Mouse (Mus musculus) testis, adult 2 months (tissue): ENCODE results near the gene Casq2. TPM values are rescaled to one million over a fixed set of nuclear protein-coding genes. Genes with fewer than 3 reads are reported as not detected.

ENCODE experiments used
- H3K27ac ChIP-seq: fragments of 200-500 bp; 2 replicates; pipeline ENCODE4 v1.5.1; 2012; ENCODE audit warnings: low read depth, low read length; ENCODE audit not compliant: control insufficient read depth, insufficient read depth
- H3K27me3 ChIP-seq: fragments of 200-500 bp; 2 replicates; pipeline ENCODE4 v1.6.1; 2012; ENCODE audit warnings: mild to moderate bottlenecking, low read length, moderate library complexity; ENCODE audit not compliant: control insufficient read depth, insufficient read depth
- H3K36me3 ChIP-seq: fragments of 200-500 bp; 2 replicates; pipeline ENCODE4 v1.6.1; 2012; ENCODE audit warnings: mild to moderate bottlenecking, low read length; ENCODE audit not compliant: control insufficient read depth, insufficient read depth
- H3K4me1 ChIP-seq: fragments of 200-500 bp; 2 replicates; pipeline ENCODE4 v1.6.1; 2012; ENCODE audit warnings: low read length; ENCODE audit not compliant: control insufficient read depth, insufficient read depth
- H3K4me3 ChIP-seq: fragments of 200-500 bp; 2 replicates; pipeline ENCODE4 v1.5.1; 2012; ENCODE audit warnings: low read depth, mild to moderate bottlenecking, low read length, moderate library complexity, mixed read lengths; ENCODE audit not compliant: control insufficient read depth
- CTCF ChIP-seq: fragments of 200-500 bp; IDR thresholded peaks from 2 replicates; pipeline ENCODE4 v1.5.1; 2012; ENCODE audit warnings: low read depth, mild to moderate bottlenecking, inconsistent platforms, low read length, moderate library complexity; ENCODE audit not compliant: control insufficient read depth, insufficient read depth, insufficient replicate concordance
- POLR2A ChIP-seq: fragments of 200-500 bp; IDR thresholded peaks from 2 replicates; pipeline ENCODE4 v1.6.1; 2012; ENCODE audit warnings: low read depth, mild to moderate bottlenecking, inconsistent platforms, low read length, moderate library complexity; ENCODE audit not compliant: control insufficient read depth
- polyA plus RNA-seq: library from polyadenylated mRNA; depleted of rRNA; stranded (reverse); fragments of >200 nt; gene quantifications from 2 replicates; pipeline ENCODE4 v1.2.3, GENCODE M21; 2012

Casq2 gene
- polyA plus RNA-seq, 1 experiment = 2.5 TPM

DNA sequence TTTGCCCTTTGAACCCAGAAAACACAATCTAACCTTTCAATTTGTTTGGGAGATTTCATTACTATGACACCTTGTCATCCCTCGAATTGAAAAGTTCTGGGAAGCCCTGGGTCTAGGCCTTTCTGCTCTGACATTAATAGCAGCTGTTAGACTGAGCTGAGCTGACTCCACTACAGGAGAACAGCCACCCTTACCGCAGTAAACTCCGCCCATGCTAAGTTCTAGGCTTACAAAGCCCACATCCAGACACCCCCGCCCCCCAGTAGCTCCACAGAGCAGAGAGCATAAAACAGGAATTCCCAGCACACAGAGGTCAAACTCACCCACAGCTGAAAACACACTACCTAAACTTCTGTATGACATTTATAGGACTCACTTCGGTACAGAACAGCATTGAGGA is 98.5 kb downstream of the Casq2 start:
- no peak overlapping the region for H3K27ac ChIP-seq
- H3K4me3 ChIP-seq = no peak overlapping the region
- no peaks in the 10 kb centered on the region for H3K36me3 ChIP-seq
- no peaks in the 10 kb centered on the region for H3K27me3 ChIP-seq
- no peaks in the 10 kb centered on the region for H3K4me1 ChIP-seq
- TF ChIP-seq CTCF = no peak
- no peak for TF ChIP-seq POLR2A

DNA sequence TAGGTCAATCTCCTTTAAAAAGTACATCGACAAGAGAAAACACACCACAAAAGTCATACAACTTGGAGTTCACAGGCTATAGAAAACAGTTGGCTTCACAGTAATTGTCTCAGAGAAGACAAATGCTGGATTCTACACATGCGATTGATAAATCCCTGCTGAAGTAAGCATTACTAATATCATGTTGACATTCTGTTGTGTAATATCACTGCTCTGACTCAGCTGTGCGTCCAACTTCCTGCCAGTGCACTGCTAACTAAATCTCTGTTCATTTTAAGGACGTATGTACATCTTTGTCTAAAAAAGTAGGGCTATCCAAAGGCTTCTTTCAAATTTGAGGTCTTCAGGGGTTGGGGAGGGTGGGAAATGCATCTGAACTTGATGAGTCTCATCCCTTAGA is 101.2 kb downstream of the Casq2 start:
- H3K4me1 ChIP-seq = no peaks in the 10 kb centered on the region
- H3K27ac ChIP-seq = no peak overlapping the region
- H3K36me3 ChIP-seq = no peaks in the 10 kb centered on the region
- H3K27me3 ChIP-seq = no peaks in the 10 kb centered on the region
- H3K4me3 ChIP-seq = no peak overlapping the region
- no peak for TF ChIP-seq CTCF
- TF ChIP-seq POLR2A = no peak

DNA sequence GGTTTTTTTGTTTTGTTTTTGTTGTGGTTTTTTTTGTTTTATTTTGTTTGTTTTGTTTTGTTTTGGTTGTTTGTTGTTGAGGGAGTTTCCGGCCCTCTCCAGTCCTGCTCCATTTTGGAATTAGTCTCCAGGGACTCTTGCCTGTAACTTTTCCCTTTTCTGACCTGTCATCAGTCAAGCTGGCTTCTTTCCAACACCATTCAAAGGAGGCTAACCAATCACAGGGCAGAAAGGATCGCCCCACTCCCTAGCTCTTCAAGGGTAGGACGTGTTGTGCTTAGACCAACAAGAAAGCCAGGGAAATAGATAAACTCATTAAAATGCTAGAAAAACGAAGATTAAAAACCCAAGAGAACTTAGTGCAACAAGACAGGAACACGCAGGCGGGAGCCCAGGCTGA is 102.8 kb downstream of the Casq2 start:
- TF ChIP-seq POLR2A (no peak), CTCF (no peak)
- H3K4me3 ChIP-seq = no peak overlapping the region
- H3K36me3 ChIP-seq = no peaks in the 10 kb centered on the region
- no peaks in the 10 kb centered on the region; the same call in 1 of the 2 replicates for H3K4me1 ChIP-seq
- no peaks in the 10 kb centered on the region for H3K27me3 ChIP-seq
- no peak overlapping the region for H3K27ac ChIP-seq

DNA sequence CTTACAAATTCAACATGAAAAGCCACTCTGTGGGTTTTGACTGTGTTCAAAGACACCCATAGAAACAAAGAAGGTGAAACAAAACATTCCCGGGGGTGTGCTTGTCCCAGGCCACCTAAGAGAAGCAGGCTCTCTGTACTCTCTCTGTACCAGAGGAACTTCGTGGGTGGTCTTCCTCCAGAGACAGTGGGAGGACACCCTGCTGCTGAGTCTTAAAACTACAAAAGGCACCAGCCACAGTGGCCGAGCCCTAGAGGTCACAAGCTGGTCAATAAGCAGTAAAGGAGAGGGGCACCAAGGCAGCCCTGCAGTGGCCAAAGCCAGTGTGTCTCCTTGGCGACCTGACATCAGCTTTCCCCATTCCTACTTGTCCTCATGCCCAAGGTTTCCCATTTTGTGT is 103.8 kb downstream of the Casq2 start:
- TF ChIP-seq CTCF (no peak), POLR2A (no peak)
- Histone ChIP-seq H3K4me3 (no peak overlapping the region), H3K27ac (no peak overlapping the region), H3K4me1 (no peaks in the 10 kb centered on the region; the same call in 1 of the 2 replicates), H3K27me3 (no peaks in the 10 kb centered on the region), H3K36me3 (no peaks in the 10 kb centered on the region)

DNA sequence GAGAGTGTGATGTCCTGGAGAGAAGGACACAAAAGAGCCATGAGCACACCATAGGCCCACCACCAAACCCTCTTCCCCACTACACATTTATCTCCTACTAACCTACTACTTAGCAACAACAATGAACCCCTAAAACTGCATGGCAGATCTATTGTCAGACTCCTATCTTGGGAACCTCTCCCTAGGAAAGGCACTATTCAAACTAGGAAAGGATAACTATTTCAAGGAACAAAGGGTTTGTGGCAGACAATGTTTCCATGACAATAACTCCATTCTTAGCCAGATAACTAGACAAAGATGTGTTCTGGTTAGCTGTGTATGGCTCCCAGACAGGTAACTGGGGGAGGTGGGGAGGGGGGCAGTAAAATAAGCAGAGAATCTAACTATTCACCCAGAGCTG is 104.4 kb downstream of the Casq2 start:
- TF ChIP-seq POLR2A (no peak), CTCF (no peak)
- no peaks in the 10 kb centered on the region for H3K36me3 ChIP-seq
- no peaks in the 10 kb centered on the region; the same call in 1 of the 2 replicates for H3K4me1 ChIP-seq
- H3K27me3 ChIP-seq = no peaks in the 10 kb centered on the region
- no peak overlapping the region for H3K4me3 ChIP-seq
- H3K27ac ChIP-seq = no peak overlapping the region

DNA sequence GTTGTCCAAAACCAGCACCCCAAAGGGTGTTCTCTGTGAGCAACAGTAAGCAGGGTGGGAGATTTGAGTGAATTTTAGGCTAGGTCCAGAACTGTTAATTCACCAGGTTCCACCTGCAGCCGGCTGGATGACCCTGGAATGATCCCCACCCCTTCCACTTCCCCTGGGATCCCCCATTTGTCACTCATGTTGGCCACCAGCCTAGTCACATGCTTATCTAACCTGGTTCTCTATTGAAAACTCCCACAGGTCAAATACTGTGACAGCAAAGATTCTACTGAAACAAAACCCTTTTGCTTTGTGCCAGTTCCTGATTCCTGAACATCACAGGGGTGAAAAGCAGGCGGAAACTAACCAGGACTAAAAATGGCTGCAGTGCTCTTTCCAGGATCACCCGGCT is 105.4 kb downstream of the Casq2 start:
- Histone ChIP-seq H3K4me1 (no peaks in the 10 kb centered on the region; the same call in 1 of the 2 replicates), H3K27ac (no peak overlapping the region), H3K4me3 (no peak overlapping the region), H3K36me3 (no peaks in the 10 kb centered on the region), H3K27me3 (no peaks in the 10 kb centered on the region)
- TF ChIP-seq CTCF (no peak), POLR2A (no peak)

DNA sequence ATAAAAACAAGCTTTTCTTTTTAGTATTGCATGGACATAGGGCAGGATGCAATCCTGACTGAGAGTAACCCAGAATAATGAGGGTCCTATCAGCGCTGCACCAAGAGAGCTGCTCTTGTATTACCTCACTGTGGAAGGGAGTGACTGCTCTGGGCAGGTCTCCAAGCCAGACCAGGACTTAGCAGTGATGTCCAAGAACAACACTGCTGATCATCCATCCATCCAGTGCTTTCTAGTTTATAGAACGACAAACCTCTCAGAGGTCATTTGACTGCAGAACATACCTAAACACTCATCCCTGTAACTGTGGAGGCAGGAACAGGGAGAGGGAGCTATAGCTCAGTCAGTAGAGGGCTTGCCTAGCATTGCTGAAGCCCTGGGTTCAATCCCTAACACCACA is 106.4 kb downstream of the Casq2 start:
- Histone ChIP-seq H3K27me3 (no peaks in the 10 kb centered on the region), H3K27ac (no peak overlapping the region), H3K4me1 (no peaks in the 10 kb centered on the region; the same call in 1 of the 2 replicates), H3K4me3 (no peak overlapping the region), H3K36me3 (no peaks in the 10 kb centered on the region)
- TF ChIP-seq POLR2A (no peak), CTCF (no peak)
